Comparison of ENCODE assay signal across 23 mouse cellular contexts in genomic region chr14:30363487-30364167, GRCm38 (mm10).
DNase-seq lines count a peak whose midpoint lies in the region; ATAC-seq and TF ChIP-seq lines count a peak whose summit lies in the region.
"Had no signal": no experiment of that assay in that cellular context is flagged by ENCODE, and none has a peak within 500 bp of the region (broad histone marks: within the 10 kb centered on the region; RNA-seq: fewer than 3 reads in every experiment).

No protein-coding gene starts in this region.

- TF ChIP-seq POLR2A in lung, adult 2 months (IDR thresholded peaks at IDR 0.05; ENCODE audit: borderline replicate concordance, extremely low read depth, low read depth, low read length) = no peak

- WGBS in lung, embryonic 14.5 days = 39% methylated on average over 3 of the region's 3 CpGs
- WGBS in lung, embryonic 16.5 days = 33% methylated on average over 3 of the region's 3 CpGs
- 50% methylated on average over 3 of the region's 3 CpGs for WGBS in lung, adult 2 months
- 78% methylated on average over 3 of the region's 3 CpGs for WGBS in limb, embryonic 10.5 days
- WGBS in kidney, embryonic 16.5 days = 73% methylated on average over 3 of the region's 3 CpGs

- H3K4me2 ChIP-seq in lung, embryonic 14.5 days = no peak overlapping the region
- no peak overlapping the region for H3K4me2 ChIP-seq in lung, embryonic 16.5 days (ENCODE audit: low read depth, low read length)
- no peak overlapping the region for H3K4me2 ChIP-seq in kidney, embryonic 16.5 days (replicated peaks; ENCODE audit: low read depth, low read length)
- H3K4me2 ChIP-seq: embryonic facial prominence, embryonic 12.5 days; forebrain, embryonic 13.5 days; forebrain, embryonic 15.5 days had no signal

- H3K4me3 ChIP-seq in lung, embryonic 14.5 days (ENCODE audit: low read depth, low read length) = no peak overlapping the region
- H3K4me3 ChIP-seq in lung, embryonic 16.5 days (ENCODE audit: low read length) = no peak overlapping the region
- H3K4me3 ChIP-seq in lung, adult 2 months (replicated peaks; ENCODE audit: extremely low read depth, low read depth, low read length) = no peak overlapping the region
- no peak overlapping the region for H3K4me3 ChIP-seq in limb, embryonic 10.5 days
- no peak overlapping the region for H3K4me3 ChIP-seq in kidney, embryonic 16.5 days (ENCODE audit: low read length)
- H3K4me3 ChIP-seq: embryonic facial prominence, embryonic 10.5 days; embryonic facial prominence, embryonic 12.5 days; forebrain, embryonic 13.5 days; forebrain, embryonic 15.5 days had no signal

- TF ChIP-seq CTCF in lung, embryonic 14.5 days (IDR thresholded peaks at IDR 0.05; ENCODE audit: low read depth) = no peak
- TF ChIP-seq CTCF in lung, adult 2 months (IDR thresholded peaks at IDR 0.05; ENCODE audit: insufficient read depth, low read length) = no peak

- peak; percentile 48 for ATAC-seq in lung, embryonic 14.5 days (ENCODE audit: insufficient read depth)
- ATAC-seq in lung, embryonic 16.5 days (ENCODE audit: low read depth) = peak; percentile 82
- ATAC-seq in kidney, embryonic 16.5 days (ENCODE audit: low FRiP score, low TSS enrichment) = no peak
- ATAC-seq: activated CD4-positive, CD25-positive, alpha-beta regulatory T cell, adult 4 months; forebrain, embryonic 13.5 days; forebrain, embryonic 15.5 days; Patski had no signal

- H3K27ac ChIP-seq in lung, embryonic 14.5 days (ENCODE audit: low read depth) = peak overlapping the region; percentile 73
- H3K27ac ChIP-seq in lung, embryonic 16.5 days (ENCODE audit: low read length) = peak overlapping the region; percentile 80
- no peak overlapping the region for H3K27ac ChIP-seq in limb, embryonic 10.5 days
- H3K27ac ChIP-seq in kidney, embryonic 16.5 days (ENCODE audit: low read length) = no peak overlapping the region
- H3K27ac ChIP-seq: embryonic facial prominence, embryonic 10.5 days; embryonic facial prominence, embryonic 12.5 days; forebrain, embryonic 13.5 days; forebrain, embryonic 15.5 days had no signal

- H3K9me3 ChIP-seq in lung, embryonic 14.5 days (ENCODE audit: low read depth, low read length) = no peaks in the 10 kb centered on the region
- H3K9me3 ChIP-seq in lung, embryonic 16.5 days (ENCODE audit: control insufficient read depth, low read length) = no peaks in the 10 kb centered on the region
- H3K9me3 ChIP-seq in limb, embryonic 10.5 days (replicated peaks) = no peaks in the 10 kb centered on the region
- H3K9me3 ChIP-seq in kidney, embryonic 16.5 days (ENCODE audit: low read length) = no peaks in the 10 kb centered on the region
- H3K9me3 ChIP-seq: embryonic facial prominence, embryonic 10.5 days; embryonic facial prominence, embryonic 12.5 days; forebrain, embryonic 13.5 days; forebrain, embryonic 15.5 days; G1E had no signal

- DNase-seq in lung, embryonic 14.5 days = peak; percentile 81
- DNase-seq in lung, postnatal 36 days = no peak
- no peak for DNase-seq in lung, adult 18-20 months
- peak; percentile 26 for DNase-seq in lung, postnatal 10 days
- DNase-seq in lung, adult 2 months = no peak
- DNase-seq in limb, embryonic 10.5 days (ENCODE audit: low spot score) = peak; percentile 23
- DNase-seq: adrenal gland, adult 8-10 months; adrenal gland, postnatal 14 days; adrenal gland, postnatal 36 days; cerebellum, adult 11-12 months; cerebellum, adult 2 months; cerebellum, adult 9-10 months; cerebellum, postnatal 10 days; cerebellum, postnatal 25 days had no signal

- peaks cover 7% of the 10 kb centered on the region for H3K4me1 ChIP-seq in lung, embryonic 14.5 days (ENCODE audit: insufficient read depth)
- H3K4me1 ChIP-seq in lung, embryonic 16.5 days (replicated peaks; ENCODE audit: control insufficient read depth, insufficient read depth, low read length) = peaks cover 10% of the 10 kb centered on the region; the same call in 1 of the 2 replicates
- no peaks in the 10 kb centered on the region; the same call in 1 of the 2 replicates for H3K4me1 ChIP-seq in lung, adult 2 months (ENCODE audit: control insufficient read depth, insufficient read depth, low read length)
- H3K4me1 ChIP-seq in limb, embryonic 10.5 days = peaks cover 20% of the 10 kb centered on the region
- 0 out of 2 replicates have a peak, but pooled peaks cover 4% of the 10 kb centered on the region for H3K4me1 ChIP-seq in kidney, embryonic 16.5 days (ENCODE audit: insufficient read depth, low read length)
- H3K4me1 ChIP-seq: forebrain, embryonic 13.5 days; forebrain, embryonic 15.5 days had no signal

- H3K36me3 ChIP-seq in lung, embryonic 14.5 days (ENCODE audit: insufficient read depth) = no peaks in the 10 kb centered on the region
- H3K36me3 ChIP-seq in lung, embryonic 16.5 days (ENCODE audit: control insufficient read depth, insufficient read depth, low read length) = no peaks in the 10 kb centered on the region
- no peaks in the 10 kb centered on the region for H3K36me3 ChIP-seq in limb, embryonic 10.5 days
- H3K36me3 ChIP-seq in kidney, embryonic 16.5 days (ENCODE audit: insufficient read depth, low read length) = no peaks in the 10 kb centered on the region
- H3K36me3 ChIP-seq: embryonic facial prominence, embryonic 10.5 days; embryonic facial prominence, embryonic 12.5 days; forebrain, embryonic 15.5 days; G1E had no signal

- no peak overlapping the region for H3K9ac ChIP-seq in lung, embryonic 14.5 days
- no peak overlapping the region for H3K9ac ChIP-seq in lung, embryonic 16.5 days (ENCODE audit: low read length)
- no peak overlapping the region for H3K9ac ChIP-seq in kidney, embryonic 16.5 days (replicated peaks; ENCODE audit: low read length)
- H3K9ac ChIP-seq: embryonic facial prominence, embryonic 12.5 days; forebrain, embryonic 13.5 days; forebrain, embryonic 15.5 days had no signal

- no peaks in the 10 kb centered on the region for H3K27me3 ChIP-seq in lung, embryonic 14.5 days (ENCODE audit: insufficient read depth, low read length)
- H3K27me3 ChIP-seq in lung, embryonic 16.5 days (ENCODE audit: control insufficient read depth, insufficient read depth, low read depth, low read length) = no peaks in the 10 kb centered on the region
- no peaks in the 10 kb centered on the region for H3K27me3 ChIP-seq in limb, embryonic 10.5 days (ENCODE audit: low read depth, poor library complexity, severe bottlenecking)
- no peaks in the 10 kb centered on the region for H3K27me3 ChIP-seq in kidney, embryonic 16.5 days (ENCODE audit: insufficient read depth, low read length)
- H3K27me3 ChIP-seq: embryonic facial prominence, embryonic 12.5 days; forebrain, embryonic 13.5 days; forebrain, embryonic 15.5 days had no signal

Comparison
In these comparisons a context has a peak if more than half of its experiments do, and no peak if none do; other contexts are left out.
1. DNase-seq: peak in lung, embryonic 14.5 days (single experiment), lung, postnatal 10 days (single experiment) and limb, embryonic 10.5 days (single experiment); none in lung, postnatal 36 days (single experiment), lung, adult 18-20 months (0 of 2) and lung, adult 2 months (single experiment).
2. H3K27ac ChIP-seq: peak in lung, embryonic 14.5 days (single experiment) and lung, embryonic 16.5 days (single experiment); none in limb, embryonic 10.5 days (single experiment) and kidney, embryonic 16.5 days (single experiment).